Mouse (Mus musculus): ENCODE results near the gene Rab3il1. TPM values are rescaled to one million over a fixed set of nuclear protein-coding genes. Genes with fewer than 3 reads are reported as not detected.

Rab3il1 gene
- total and polyA plus RNA-seq, 3 experiments: 0.04 TPM; not detected in 2

- in situ Hi-C loops (cut with MboI; ENCODE audit: low pct_ligation_motif_present, low pct_unique_long_range_greater_than_20kb, low sequenced_read_pairs) (no loop called here), dilution Hi-C loops (cut with MboI; ENCODE audit: extremely low pct_ligation_motif_present, extremely low pct_unique_long_range_greater_than_20kb, low sequenced_read_pairs) (no loop called here)
These were observed 64.7 kb downstream of the Rab3il1 start for GRCm38 (mm10) chr19:10066189-10066500.

GRCm38 (mm10) chr19:10066502-10066901 is 65.0 kb downstream of the Rab3il1 start:
- H3K36me3 ChIP-seq (replicated peaks in 1 of 2; ENCODE audit: control insufficient read depth in 1 of 2, insufficient read depth in 1 of 2, low read length in 1 of 2): no peaks in the 10 kb centered on the region
- dilution Hi-C loops (cut with MboI; ENCODE audit: extremely low pct_ligation_motif_present, extremely low pct_unique_long_range_greater_than_20kb, low sequenced_read_pairs): no loop called here
- H3K27ac ChIP-seq (ENCODE audit: insufficient read depth, low read depth): no peak overlapping the region

More at GRCm38 (mm10) chr19:10066189-10066500, 64.7 kb downstream of the Rab3il1 start:
- no peak overlapping the region for H3K4me2 ChIP-seq (ENCODE audit: insufficient read depth, low read depth, poor library complexity, severe bottlenecking)
- H3K4me3 ChIP-seq (replicated peaks in 1 of 3; ENCODE audit: low read depth in 2 of 3, low read length in 2 of 3, poor library complexity in 1 of 3): no peak overlapping the region
- no peak overlapping the region for H3K27ac ChIP-seq (ENCODE audit: insufficient read depth, low read depth)
- TF ChIP-seq MEF2A (IDR thresholded peaks at IDR 0.05; ENCODE audit: borderline replicate concordance, low read depth, low read length) (no peak), JUN (IDR thresholded peaks at IDR 0.05; ENCODE audit: insufficient read depth, low read depth, low read length) (no peak), ZC3H11A (IDR thresholded peaks at IDR 0.05; ENCODE audit: low read depth, low read length) (no peak), BHLHE40 (IDR thresholded peaks at IDR 0.05; ENCODE audit: low read depth, low read length) (no peak), UBTF (IDR thresholded peaks at IDR 0.05; ENCODE audit: low read depth, low read length) (no peak), RCOR1 (conservative IDR thresholded peaks at IDR 0.05; ENCODE audit: low read depth, low read length) (no peak), ZNF384 (IDR thresholded peaks at IDR 0.05; ENCODE audit: low read depth, low read length) (no peak), NRF1 (IDR thresholded peaks at IDR 0.05; ENCODE audit: low read depth, low read length) (no peak), SIN3A (IDR thresholded peaks at IDR 0.05; ENCODE audit: low read length) (no peak), MXI1 (IDR thresholded peaks at IDR 0.05; ENCODE audit: low read depth, low read length) (no peak), POLR2A (IDR thresholded peaks at IDR 0.05; ENCODE audit: low read depth, low read length) (no peak), MAX (IDR thresholded peaks at IDR 0.05; ENCODE audit: low read length) (no peak)
- H3K4me1 ChIP-seq (ENCODE audit: control insufficient read depth in 1 of 2, insufficient read depth in 2 of 2): peaks cover 11 to 72% of the 10 kb centered on the region in 2 experiments
- H3K36me3 ChIP-seq (replicated peaks in 1 of 2; ENCODE audit: control insufficient read depth in 1 of 2, insufficient read depth in 1 of 2, low read length in 1 of 2): no peaks in the 10 kb centered on the region
- H3K9me3 ChIP-seq (replicated peaks; ENCODE audit: low read length): peaks cover 4% of the 10 kb centered on the region
- no peaks in the 10 kb centered on the region for H3K27me3 ChIP-seq (replicated peaks)
- H3K9ac ChIP-seq (ENCODE audit: insufficient read depth, low read depth): no peak overlapping the region
- no peaks in the 10 kb centered on the region for H3K79me2 ChIP-seq (replicated peaks; ENCODE audit: control insufficient read depth, extremely low read depth, insufficient read depth, poor library complexity, severe bottlenecking)
- no peak for DNase-seq (ENCODE audit: extremely low read depth)

GRCm38 (mm10) chr19:10067701-10068100 is 66.2 kb downstream of the Rab3il1 start:
- peaks cover 12% of the 10 kb centered on the region for H3K9me3 ChIP-seq (replicated peaks; ENCODE audit: low read length)
- TF ChIP-seq USF1 (IDR thresholded peaks at IDR 0.05; ENCODE audit: low read depth, low read length) (no peak), IRF4 (IDR thresholded peaks at IDR 0.05; ENCODE audit: low read depth, low read length) (no peak), POLR2AphosphoS2 (IDR thresholded peaks at IDR 0.05; ENCODE audit: low read depth, low read length) (no peak), MAX (IDR thresholded peaks at IDR 0.05; ENCODE audit: low read length) (no peak), PAX5 (IDR thresholded peaks at IDR 0.05; ENCODE audit: low read length) (no peak), ETS1 (conservative IDR thresholded peaks at IDR 0.05; ENCODE audit: low read depth, low read length) (no peak), USF2 (conservative IDR thresholded peaks at IDR 0.05; ENCODE audit: low read depth, low read length) (no peak), JUN (IDR thresholded peaks at IDR 0.05; ENCODE audit: insufficient read depth, low read depth, low read length) (no peak), RAD21 (IDR thresholded peaks at IDR 0.05; ENCODE audit: low read depth, low read length) (no peak), MAZ (IDR thresholded peaks at IDR 0.05; ENCODE audit: low read depth, low read length) (no peak)
- no peak overlapping the region for H3K27ac ChIP-seq (ENCODE audit: insufficient read depth, low read depth)
- H3K4me1 ChIP-seq (ENCODE audit: control insufficient read depth in 1 of 2, insufficient read depth in 2 of 2): peaks cover 11 to 70% of the 10 kb centered on the region in 2 experiments
- no peak overlapping the region for H3K4me2 ChIP-seq (ENCODE audit: insufficient read depth, low read depth, poor library complexity, severe bottlenecking)
- dilution Hi-C loops (cut with MboI; ENCODE audit: extremely low pct_ligation_motif_present, extremely low pct_unique_long_range_greater_than_20kb, low sequenced_read_pairs): no loop called here
- DNase-seq (ENCODE audit: extremely low read depth): no peak
- H3K79me2 ChIP-seq (replicated peaks; ENCODE audit: control insufficient read depth, extremely low read depth, insufficient read depth, poor library complexity, severe bottlenecking): no peaks in the 10 kb centered on the region
- in situ Hi-C loops (cut with MboI; ENCODE audit: low pct_ligation_motif_present, low pct_unique_long_range_greater_than_20kb, low sequenced_read_pairs): no loop called here
- no peak overlapping the region for H3K9ac ChIP-seq (ENCODE audit: insufficient read depth, low read depth)
- H3K4me3 ChIP-seq (replicated peaks in 1 of 3; ENCODE audit: low read depth in 2 of 3, low read length in 2 of 3, poor library complexity in 1 of 3): no peak overlapping the region
- H3K36me3 ChIP-seq (replicated peaks in 1 of 2; ENCODE audit: control insufficient read depth in 1 of 2, insufficient read depth in 1 of 2, low read length in 1 of 2): no peaks in the 10 kb centered on the region
- H3K27me3 ChIP-seq (replicated peaks): no peaks in the 10 kb centered on the region

More at GRCm38 (mm10) chr19:10066502-10066901, 65.0 kb downstream of the Rab3il1 start:
- H3K9ac ChIP-seq (ENCODE audit: insufficient read depth, low read depth): no peak overlapping the region
- DNase-seq (ENCODE audit: extremely low read depth): no peak
- H3K4me1 ChIP-seq (ENCODE audit: control insufficient read depth in 1 of 2, insufficient read depth in 2 of 2): peaks cover 11 to 72% of the 10 kb centered on the region in 2 experiments
- in situ Hi-C loops (cut with MboI; ENCODE audit: low pct_ligation_motif_present, low pct_unique_long_range_greater_than_20kb, low sequenced_read_pairs): no loop called here
- TF ChIP-seq MAFK (IDR thresholded peaks at IDR 0.05; ENCODE audit: insufficient replicate concordance, low read length): no peak
- TF ChIP-seq IRF4 (IDR thresholded peaks at IDR 0.05; ENCODE audit: low read depth, low read length): no peak
- TF ChIP-seq E2F4 (IDR thresholded peaks at IDR 0.05; ENCODE audit: insufficient replicate concordance, low read depth, low read length): no peak
- no peak for TF ChIP-seq UBTF (IDR thresholded peaks at IDR 0.05; ENCODE audit: low read depth, low read length)
- TF ChIP-seq CHD1 (IDR thresholded peaks at IDR 0.05; ENCODE audit: low read depth, low read length): no peak
- H3K79me2 ChIP-seq (replicated peaks; ENCODE audit: control insufficient read depth, extremely low read depth, insufficient read depth, poor library complexity, severe bottlenecking): no peaks in the 10 kb centered on the region
- no peak overlapping the region for H3K4me2 ChIP-seq (ENCODE audit: insufficient read depth, low read depth, poor library complexity, severe bottlenecking)
- H3K4me3 ChIP-seq (replicated peaks in 1 of 3; ENCODE audit: low read depth in 2 of 3, low read length in 2 of 3, poor library complexity in 1 of 3): no peak overlapping the region
- H3K27me3 ChIP-seq (replicated peaks): no peaks in the 10 kb centered on the region
- peaks cover 7% of the 10 kb centered on the region for H3K9me3 ChIP-seq (replicated peaks; ENCODE audit: low read length)
